Mouse (Mus musculus) CD4-positive, CD25-positive, alpha-beta regulatory T cell, adult 2 months (primary cell): ENCODE measurements around the gene Car15.

Source experiments
- DNase-seq: peaks from one replicate; pipeline ENCODE4 v3.0.0-alpha.2; 2012; ENCODE audit warnings: low read depth, low spot score

Car15 gene

GRCm38 (mm10) chr16:17802839-17803674, 35.1 kb downstream of the Car15 start:
- peak; percentile 47 for DNase-seq

- no peak for DNase-seq
Observed at GRCm38 (mm10) chr16:17802456-17802838, 35.7 kb downstream of the Car15 start.

GRCm38 (mm10) chr16:17801777-17802455, 36.2 kb downstream of the Car15 start:
- DNase-seq, result no peak

- no peak for DNase-seq
Observed at GRCm38 (mm10) chr16:17799584-17799983, 38.6 kb downstream of the Car15 start.

GRCm38 (mm10) chr16:17798321-17799180, 39.6 kb downstream of the Car15 start:
- no peak for DNase-seq

DNA sequence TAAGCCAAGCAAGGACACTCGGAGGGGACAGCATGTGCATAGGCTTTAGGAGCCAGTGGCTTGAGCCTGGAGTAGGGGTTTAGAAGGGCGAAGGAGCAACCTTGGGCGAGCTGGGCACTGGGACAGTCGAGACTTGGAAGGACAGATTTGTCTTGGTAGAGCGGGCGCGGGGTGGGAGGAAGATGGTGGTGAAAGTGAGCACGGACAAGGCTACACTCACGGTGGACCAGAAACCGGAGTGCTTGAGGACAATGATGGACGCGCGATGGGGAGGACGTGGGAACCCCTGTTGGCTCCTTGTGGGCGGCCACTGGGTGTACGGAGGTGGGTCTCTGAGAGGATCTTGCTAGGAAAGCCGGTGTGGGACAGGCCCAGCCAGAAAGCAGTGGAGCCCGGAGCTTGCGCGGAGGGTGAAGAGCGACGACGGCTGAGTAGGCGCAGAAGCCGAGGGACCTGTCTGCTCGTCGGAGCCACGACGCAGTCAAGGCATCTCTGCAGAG, 40.3 kb downstream of the Car15 start:
- DNase-seq, result peak; percentile 40

DNA sequence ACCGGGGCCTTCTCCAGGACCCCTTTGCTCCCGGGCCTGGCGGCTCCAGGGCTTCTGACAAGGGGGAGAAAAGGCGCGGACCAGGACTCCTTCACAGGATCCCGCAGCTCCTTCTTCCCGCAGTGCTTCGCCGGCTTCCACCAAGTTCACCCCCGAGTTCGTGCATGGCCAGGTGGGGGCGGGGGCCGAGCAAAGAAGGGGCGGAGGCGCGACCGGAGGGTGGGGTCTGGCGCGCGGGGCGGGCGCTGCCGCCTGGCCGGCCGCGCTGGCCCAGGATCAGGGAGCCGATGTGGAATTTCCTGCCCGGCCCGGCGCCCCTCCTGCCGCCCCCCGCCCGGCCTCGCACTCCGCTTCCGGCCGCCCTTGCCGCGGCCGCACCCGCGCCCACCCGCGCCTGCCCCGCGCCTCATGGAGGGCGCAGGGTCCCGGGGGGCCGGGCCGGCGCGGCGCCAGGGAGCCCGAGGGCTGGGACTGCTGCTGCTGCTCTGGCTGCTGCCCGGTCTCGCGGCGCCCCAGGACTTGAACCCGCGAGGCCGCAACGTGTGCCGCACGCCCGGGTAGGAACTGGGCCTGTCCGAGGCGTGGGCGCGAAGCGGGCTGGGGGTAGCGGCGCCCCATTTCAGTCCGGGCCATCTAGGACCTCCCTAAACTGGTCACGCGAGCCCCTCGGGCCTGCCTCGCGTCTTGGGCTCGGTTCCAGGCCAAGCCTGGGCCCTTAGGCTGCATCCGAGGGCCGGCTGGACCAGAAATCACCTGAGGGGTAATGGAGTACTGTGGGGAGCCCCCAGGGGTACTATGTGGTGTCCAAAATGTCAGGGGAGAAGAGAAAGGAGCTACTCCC, 41.0 kb downstream of the Car15 start, which contains the start of gene Scarf2:
TSS of gene Scarf2 (plus strand) at position 312 of the 841 bp plus-strand sequence.
- DNase-seq, result no peak

DNA sequence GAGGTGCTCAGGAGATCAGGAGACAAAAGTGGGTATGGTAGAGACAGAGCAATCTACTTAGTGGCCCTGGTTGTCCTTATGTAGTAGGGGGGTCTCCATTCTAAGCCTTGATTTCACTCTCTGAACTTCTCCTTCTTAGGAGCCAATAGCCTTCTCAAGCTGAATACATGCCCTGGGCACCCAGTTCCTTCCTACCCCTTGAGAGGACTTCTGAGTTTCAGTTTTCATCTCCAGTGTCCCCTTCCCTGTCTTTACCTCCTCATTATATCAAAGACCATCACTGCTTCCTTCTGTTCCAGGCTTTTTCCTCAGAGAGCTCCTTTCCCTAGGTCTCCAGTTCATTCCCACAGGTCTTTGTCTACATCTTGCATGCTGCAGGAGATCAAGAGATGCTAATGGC, 41.6 kb downstream of the Car15 start:
- DNase-seq, result no peak

DNA sequence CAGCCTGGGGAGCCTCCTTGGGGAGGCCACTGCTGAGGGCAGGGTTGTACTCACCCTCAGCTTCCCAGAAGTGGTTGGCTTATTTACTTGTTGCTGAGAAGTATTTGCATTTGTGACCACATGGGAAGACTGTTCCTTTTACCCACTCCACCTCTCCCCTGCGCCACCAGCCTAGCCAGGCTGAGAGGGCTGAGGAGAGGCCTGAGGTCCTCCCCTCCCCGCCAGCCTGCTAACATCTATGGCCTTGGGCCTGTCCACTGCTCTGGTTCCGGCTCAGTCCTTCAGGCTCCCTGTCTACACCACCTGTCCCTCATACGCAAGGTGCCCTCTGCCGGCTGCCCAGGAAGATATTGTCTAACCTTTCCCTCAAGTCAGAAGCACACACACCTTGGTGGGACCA, 42.5 kb downstream of the Car15 start:
- DNase-seq, result no peak

DNA sequence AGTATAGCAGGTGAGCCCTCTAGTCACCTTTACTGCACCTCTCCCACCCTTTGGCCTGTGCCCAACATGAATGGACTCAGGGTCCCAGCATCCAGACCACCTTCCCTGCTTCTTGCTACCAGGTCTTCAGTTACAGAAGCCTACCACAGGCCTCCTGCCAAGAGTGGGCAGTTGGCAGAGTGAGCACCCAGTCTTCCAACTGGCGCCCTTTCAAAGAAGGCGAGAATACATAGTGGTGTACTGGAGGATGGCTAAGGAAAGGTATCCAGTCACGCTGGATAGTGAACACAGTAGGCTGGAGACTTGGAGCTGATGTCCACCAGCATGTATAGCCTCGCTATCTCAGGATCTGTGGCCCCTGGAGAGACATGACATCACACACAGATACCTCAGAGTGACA, 44.1 kb downstream of the Car15 start:
- DNase-seq, result no peak

- no peak for DNase-seq
Observed at GRCm38 (mm10) chr16:17792728-17793127, 45.4 kb downstream of the Car15 start.

GRCm38 (mm10) chr16:17785337-17785736, 52.8 kb downstream of the Car15 start:
- no peak for DNase-seq
